Mouse (Mus musculus): ENCODE data around the gene Donson.

GRCm38 (mm10) chr16:91630584-91630983, 58.0 kb downstream of the Donson start:
- TF ChIP-seq CTCF (IDR thresholded peaks at IDR 0.05; ENCODE audit: extremely low read depth, insufficient read depth, low read length) (no peak), POLR2A (IDR thresholded peaks at IDR 0.05; ENCODE audit: extremely low read depth, insufficient read depth, low read length) (no peak)
